Mouse (Mus musculus): Measurements from ENCODE around the gene Phldb2. TPM values are rescaled to one million over a fixed set of nuclear protein-coding genes. Genes with fewer than 3 reads are reported as not detected.

Phldb2 gene
- polyA plus RNA-seq, 1 experiment = 4.7 TPM

- no peak for DNase-seq
- H3K27ac ChIP-seq (ENCODE audit: insufficient read depth, low read length) = no peak overlapping the region
- H3K27me3 ChIP-seq (ENCODE audit: control insufficient read depth, insufficient read depth, low read length) = no peaks in the 10 kb centered on the region
- TF ChIP-seq POLR2A (IDR thresholded peaks at IDR 0.05; ENCODE audit: borderline replicate concordance, insufficient read depth, low read length) (no peak), CTCF (IDR thresholded peaks at IDR 0.05; ENCODE audit: borderline replicate concordance, insufficient read depth, low read depth, low read length) (no peak)
- 92% methylated on average over 5 of the region's 5 CpGs for WGBS
- no peak overlapping the region for H3K4me3 ChIP-seq (replicated peaks; ENCODE audit: insufficient read depth, low read depth, low read length)
- H3K4me1 ChIP-seq (ENCODE audit: control insufficient read depth, insufficient read depth, low read length) = no peaks in the 10 kb centered on the region
Measured at GRCm38 (mm10) chr16:45945649-45946048, 7.7 kb downstream of the Phldb2 start.

- H3K27me3 ChIP-seq (ENCODE audit: control insufficient read depth, insufficient read depth, low read length) = no peaks in the 10 kb centered on the region
Measured at GRCm38 (mm10) chr16:45945174-45945631, 8.2 kb downstream of the Phldb2 start.

GRCm38 (mm10) chr16:45942169-45942891 lies 11.1 kb downstream of the Phldb2 start:
- 92% methylated on average over 8 of the region's 8 CpGs for WGBS
- Histone ChIP-seq H3K27ac (ENCODE audit: insufficient read depth, low read length) (no peak overlapping the region), H3K27me3 (ENCODE audit: control insufficient read depth, insufficient read depth, low read length) (no peaks in the 10 kb centered on the region), H3K4me3 (replicated peaks; ENCODE audit: insufficient read depth, low read depth, low read length) (no peak overlapping the region), H3K4me1 (ENCODE audit: control insufficient read depth, insufficient read depth, low read length) (no peaks in the 10 kb centered on the region)
- no peak for DNase-seq
- TF ChIP-seq POLR2A (IDR thresholded peaks at IDR 0.05; ENCODE audit: borderline replicate concordance, insufficient read depth, low read length) (no peak), CTCF (IDR thresholded peaks at IDR 0.05; ENCODE audit: borderline replicate concordance, insufficient read depth, low read depth, low read length) (no peak)

More at GRCm38 (mm10) chr16:45945174-45945631, 8.2 kb downstream of the Phldb2 start:
- TF ChIP-seq POLR2A (IDR thresholded peaks at IDR 0.05; ENCODE audit: borderline replicate concordance, insufficient read depth, low read length) = no peak
- TF ChIP-seq CTCF (IDR thresholded peaks at IDR 0.05; ENCODE audit: borderline replicate concordance, insufficient read depth, low read depth, low read length) = no peak
- H3K4me1 ChIP-seq (ENCODE audit: control insufficient read depth, insufficient read depth, low read length) = no peaks in the 10 kb centered on the region
- H3K4me3 ChIP-seq (replicated peaks; ENCODE audit: insufficient read depth, low read depth, low read length) = no peak overlapping the region
- no peak overlapping the region for H3K27ac ChIP-seq (ENCODE audit: insufficient read depth, low read length)
- 60% methylated on average over 11 of the region's 11 CpGs for WGBS
- DNase-seq = no peak

GRCm38 (mm10) chr16:45940701-45941100 lies 12.7 kb downstream of the Phldb2 start:
- H3K27ac ChIP-seq (ENCODE audit: insufficient read depth, low read length) = no peak overlapping the region
- WGBS = 83% methylated on average over 2 of the region's 2 CpGs
- no peaks in the 10 kb centered on the region for H3K4me1 ChIP-seq (ENCODE audit: control insufficient read depth, insufficient read depth, low read length)
- H3K27me3 ChIP-seq (ENCODE audit: control insufficient read depth, insufficient read depth, low read length) = no peaks in the 10 kb centered on the region
- DNase-seq = no peak
- TF ChIP-seq POLR2A (IDR thresholded peaks at IDR 0.05; ENCODE audit: borderline replicate concordance, insufficient read depth, low read length) (no peak), CTCF (IDR thresholded peaks at IDR 0.05; ENCODE audit: borderline replicate concordance, insufficient read depth, low read depth, low read length) (no peak)
- no peak overlapping the region for H3K4me3 ChIP-seq (replicated peaks; ENCODE audit: insufficient read depth, low read depth, low read length)

- H3K27ac ChIP-seq (ENCODE audit: insufficient read depth, low read length) = no peak overlapping the region
- H3K4me1 ChIP-seq (ENCODE audit: control insufficient read depth, insufficient read depth, low read length) = no peaks in the 10 kb centered on the region
- no peak for DNase-seq
- no peak overlapping the region for H3K4me3 ChIP-seq (replicated peaks; ENCODE audit: insufficient read depth, low read depth, low read length)
- TF ChIP-seq POLR2A (IDR thresholded peaks at IDR 0.05; ENCODE audit: borderline replicate concordance, insufficient read depth, low read length) (no peak), CTCF (IDR thresholded peaks at IDR 0.05; ENCODE audit: borderline replicate concordance, insufficient read depth, low read depth, low read length) (no peak)
- no peaks in the 10 kb centered on the region for H3K27me3 ChIP-seq (ENCODE audit: control insufficient read depth, insufficient read depth, low read length)
- WGBS = 97% methylated on average over 3 of the region's 3 CpGs
Measured at GRCm38 (mm10) chr16:45939436-45939835, 14.0 kb downstream of the Phldb2 start.

GRCm38 (mm10) chr16:45937381-45937780 lies 16.0 kb downstream of the Phldb2 start:
- no peak overlapping the region for H3K4me3 ChIP-seq (replicated peaks; ENCODE audit: insufficient read depth, low read depth, low read length)
- no peak overlapping the region for H3K27ac ChIP-seq (ENCODE audit: insufficient read depth, low read length)
- H3K4me1 ChIP-seq (ENCODE audit: control insufficient read depth, insufficient read depth, low read length) = no peaks in the 10 kb centered on the region
- WGBS = 67% methylated on average over 2 of the region's 2 CpGs
- no peak for DNase-seq
- TF ChIP-seq CTCF (IDR thresholded peaks at IDR 0.05; ENCODE audit: borderline replicate concordance, insufficient read depth, low read depth, low read length) (no peak), POLR2A (IDR thresholded peaks at IDR 0.05; ENCODE audit: borderline replicate concordance, insufficient read depth, low read length) (no peak)
- H3K27me3 ChIP-seq (ENCODE audit: control insufficient read depth, insufficient read depth, low read length) = no peaks in the 10 kb centered on the region

- 62% methylated on average over 2 of the region's 2 CpGs for whole genome bisulfite sequencing
- TF ChIP-seq CTCF (IDR thresholded peaks at IDR 0.05; ENCODE audit: borderline replicate concordance, insufficient read depth, low read depth, low read length) (no peak), POLR2A (IDR thresholded peaks at IDR 0.05; ENCODE audit: borderline replicate concordance, insufficient read depth, low read length) (no peak)
- no peak for DNase-seq
- Histone ChIP-seq H3K27me3 (ENCODE audit: control insufficient read depth, insufficient read depth, low read length) (no peaks in the 10 kb centered on the region), H3K4me3 (replicated peaks; ENCODE audit: insufficient read depth, low read depth, low read length) (no peak overlapping the region), H3K27ac (ENCODE audit: insufficient read depth, low read length) (no peak overlapping the region), H3K4me1 (ENCODE audit: control insufficient read depth, insufficient read depth, low read length) (no peaks in the 10 kb centered on the region)
Measured at GRCm38 (mm10) chr16:45936521-45936920, 16.9 kb downstream of the Phldb2 start.

GRCm38 (mm10) chr16:45935956-45936483 lies 17.4 kb downstream of the Phldb2 start:
- H3K4me3 ChIP-seq (replicated peaks; ENCODE audit: insufficient read depth, low read depth, low read length) = no peak overlapping the region
- no peak for TF ChIP-seq CTCF (IDR thresholded peaks at IDR 0.05; ENCODE audit: borderline replicate concordance, insufficient read depth, low read depth, low read length)
- TF ChIP-seq POLR2A (IDR thresholded peaks at IDR 0.05; ENCODE audit: borderline replicate concordance, insufficient read depth, low read length) = no peak
- H3K27me3 ChIP-seq (ENCODE audit: control insufficient read depth, insufficient read depth, low read length) = no peaks in the 10 kb centered on the region
- no peaks in the 10 kb centered on the region for H3K4me1 ChIP-seq (ENCODE audit: control insufficient read depth, insufficient read depth, low read length)
- no peak overlapping the region for H3K27ac ChIP-seq (ENCODE audit: insufficient read depth, low read length)
- WGBS = 73% methylated on average over 3 of the region's 3 CpGs
- no peak for DNase-seq

Data from cerebellum, adult 2 months (tissue).